Comparison of ENCODE assay signal across 18 mouse cellular contexts in the genomic region with DNA sequence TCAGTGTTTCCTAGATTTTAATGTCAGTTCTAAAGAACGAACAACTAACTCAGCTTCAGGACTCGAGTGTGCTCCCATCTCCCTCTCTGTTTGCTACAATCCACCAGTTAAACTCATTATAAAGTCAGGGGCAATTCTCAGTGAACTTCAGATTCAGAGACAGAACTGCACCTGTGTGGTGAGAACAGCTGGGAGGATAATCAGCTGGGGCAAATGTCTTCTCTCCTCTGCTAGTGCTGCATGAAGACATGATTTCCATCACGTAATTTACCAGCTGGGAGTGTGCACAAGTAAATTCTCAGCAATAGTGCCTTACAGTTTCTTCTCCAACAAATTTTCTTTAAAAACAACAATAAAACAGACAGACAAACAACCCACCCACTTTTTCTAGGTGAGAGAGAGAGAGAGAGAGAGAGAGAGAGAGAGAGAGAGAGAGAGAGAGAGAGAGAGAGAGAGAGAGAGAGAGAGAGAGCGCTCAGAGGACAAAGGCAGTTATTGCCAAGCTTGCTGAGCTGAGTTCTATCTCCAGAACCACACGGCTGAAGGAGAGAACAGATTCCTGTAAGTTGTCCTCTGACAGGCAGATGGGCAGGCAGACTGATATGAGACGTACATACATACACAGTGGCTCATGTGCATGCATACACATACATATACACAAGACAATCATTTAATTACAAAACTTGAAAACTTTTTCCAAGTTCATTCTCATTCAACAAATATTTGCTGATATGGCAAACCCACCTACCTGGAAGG.
A peak's percentile ranks its signal among the peaks of the same experiment; 100 is the strongest.
DNase-seq lines count a peak whose midpoint lies in the region; ATAC-seq and TF ChIP-seq lines count a peak whose summit lies in the region.
"Had no signal": no experiment of that assay in that cellular context is flagged by ENCODE, and none has a peak within 500 bp of the region (broad histone marks: within the 10 kb centered on the region; RNA-seq: fewer than 3 reads in every experiment).

No protein-coding gene starts in this region.

- DNase-seq in embryo, embryonic 11 days = peak; percentile 3
- DNase-seq in embryo, embryonic 10 days (ENCODE audit: low spot score) = no peak
- no peak for DNase-seq in limb, embryonic 10.5 days (ENCODE audit: low spot score)
- peak; percentile 7 for DNase-seq in thymus, postnatal 0 days (ENCODE audit: low spot score)
- no peak for DNase-seq in thymus, adult 2 months
- no peak for DNase-seq in kidney, adult 2 months
- DNase-seq: adrenal gland, postnatal 36 days; cerebellum, postnatal 14 days; gastrocnemius, adult 2 months; heart, postnatal 4 days; lung, postnatal 10 days; spleen, adult 18-20 months; thymus, adult 18-20 months had no signal

- ATAC-seq in limb, embryonic 13.5 days (ENCODE audit: low FRiP score, low read depth) = peak; percentile 62; the same call in 1 of the 2 replicates
- no peak for ATAC-seq in frontal cortex, adult (ENCODE audit: low TSS enrichment)
- ATAC-seq: CD4-positive, CD25-positive, alpha-beta regulatory T cell, adult 4 months; inflammation-experienced regulatory T-cells, adult 6 months had no signal

- 0 out of 2 replicates have a peak, but pooled peaks cover 2% of the 10 kb centered on the region for H3K4me1 ChIP-seq in limb, embryonic 13.5 days
- no peaks in the 10 kb centered on the region for H3K4me1 ChIP-seq in limb, embryonic 10.5 days
- H3K4me1 ChIP-seq in thymus, adult 2 months (replicated peaks; ENCODE audit: control insufficient read depth, insufficient read depth, low read length) = no peaks in the 10 kb centered on the region
- H3K4me1 ChIP-seq in kidney, adult 2 months (ENCODE audit: control insufficient read depth, insufficient read depth, low read length) = peaks cover 3% of the 10 kb centered on the region

- no peak overlapping the region for H3K4me2 ChIP-seq in limb, embryonic 13.5 days (replicated peaks)

- H3K9me3 ChIP-seq in limb, embryonic 13.5 days = no peaks in the 10 kb centered on the region
- H3K9me3 ChIP-seq in limb, embryonic 10.5 days (replicated peaks) = no peaks in the 10 kb centered on the region
- H3K9me3 ChIP-seq: G1E had no signal

- TF ChIP-seq CTCF in thymus, adult 2 months (IDR thresholded peaks at IDR 0.05; ENCODE audit: borderline replicate concordance, control insufficient read depth, extremely low read depth, insufficient read depth, low read length, poor library complexity) = no peak
- TF ChIP-seq CTCF in kidney, adult 2 months (conservative IDR thresholded peaks at IDR 0.05; ENCODE audit: insufficient read depth, insufficient read length, low read depth, low read length) = no peak

- H3K27me3 ChIP-seq in limb, embryonic 13.5 days = no peaks in the 10 kb centered on the region
- no peaks in the 10 kb centered on the region for H3K27me3 ChIP-seq in limb, embryonic 10.5 days (ENCODE audit: low read depth, poor library complexity, severe bottlenecking)
- no peaks in the 10 kb centered on the region for H3K27me3 ChIP-seq in thymus, adult 2 months (ENCODE audit: control insufficient read depth, insufficient read depth, low read length)
- no peaks in the 10 kb centered on the region for H3K27me3 ChIP-seq in kidney, adult 2 months (replicated peaks; ENCODE audit: control insufficient read depth, insufficient read depth, low read length)

- no peak overlapping the region for H3K27ac ChIP-seq in limb, embryonic 13.5 days
- no peak overlapping the region for H3K27ac ChIP-seq in limb, embryonic 10.5 days
- H3K27ac ChIP-seq in thymus, adult 2 months (ENCODE audit: control insufficient read depth, insufficient read depth, low read length) = no peak overlapping the region
- H3K27ac ChIP-seq in kidney, adult 2 months (ENCODE audit: insufficient read depth, low read depth, low read length) = no peak overlapping the region
- H3K27ac ChIP-seq: gastrocnemius, adult 2 months had no signal

- H3K9ac ChIP-seq in limb, embryonic 13.5 days = no peak overlapping the region

- 63% methylated on average over 6 of the region's 6 CpGs for WGBS in limb, embryonic 13.5 days
- WGBS in limb, embryonic 10.5 days = 82% methylated on average over 6 of the region's 6 CpGs
- WGBS in thymus, adult 2 months = 93% methylated on average over 6 of the region's 6 CpGs
- 70% methylated on average over 6 of the region's 6 CpGs for WGBS in kidney, adult 2 months

- H3K36me3 ChIP-seq in limb, embryonic 13.5 days = no peaks in the 10 kb centered on the region
- no peaks in the 10 kb centered on the region for H3K36me3 ChIP-seq in limb, embryonic 10.5 days
- no peaks in the 10 kb centered on the region for H3K36me3 ChIP-seq in thymus, adult 2 months (ENCODE audit: control insufficient read depth, insufficient read depth, low read length)
- no peaks in the 10 kb centered on the region for H3K36me3 ChIP-seq in kidney, adult 2 months (ENCODE audit: control insufficient read depth, insufficient read depth, low read length)
- H3K36me3 ChIP-seq: G1E had no signal

- TF ChIP-seq POLR2A in thymus, adult 2 months (IDR thresholded peaks at IDR 0.05; ENCODE audit: control insufficient read depth, extremely low read depth, insufficient read depth, low read length, poor library complexity) = no peak
- TF ChIP-seq POLR2A in kidney, adult 2 months (IDR thresholded peaks at IDR 0.05; ENCODE audit: low read depth, low read length) = no peak

- H3K4me3 ChIP-seq in limb, embryonic 13.5 days = no peak overlapping the region
- H3K4me3 ChIP-seq in limb, embryonic 10.5 days = no peak overlapping the region
- H3K4me3 ChIP-seq in thymus, adult 2 months (ENCODE audit: control insufficient read depth, insufficient read depth, low read length) = no peak overlapping the region
- no peak overlapping the region for H3K4me3 ChIP-seq in kidney, adult 2 months (ENCODE audit: insufficient read depth, low read depth, low read length)
- H3K4me3 ChIP-seq: gastrocnemius, adult 2 months had no signal

Comparison
In these comparisons a context has a peak if more than half of its experiments do, and no peak if none do; other contexts are left out.
1. DNase-seq: peak in embryo, embryonic 11 days (single experiment) and thymus, postnatal 0 days (single experiment); none in embryo, embryonic 10 days (single experiment), limb, embryonic 10.5 days (single experiment), thymus, adult 2 months (single experiment) and kidney, adult 2 months (single experiment).